Comparison of ENCODE assay signal across 16 mouse cellular contexts in genomic region chr10:10343930-10344329, GRCm38 (mm10).
"Had no signal": no experiment of that assay in that cellular context is flagged by ENCODE, and none has a peak within 500 bp of the region (broad histone marks: within the 10 kb centered on the region; RNA-seq: fewer than 3 reads in every experiment).

No protein-coding gene starts in this region.

- H3K27me3 ChIP-seq: liver, embryonic 15.5 days; megakaryocyte, embryonic 14.5 days; midbrain, embryonic 15.5 days; neural tube, embryonic 12.5 days; stomach, embryonic 15.5 days had no signal

- H3K4me1 ChIP-seq: limb, embryonic 10.5 days; liver, embryonic 15.5 days; midbrain, embryonic 15.5 days; neural tube, embryonic 12.5 days; stomach, embryonic 15.5 days had no signal

- H3K27ac ChIP-seq: left cerebral cortex, adult 2 months; limb, embryonic 10.5 days; liver, embryonic 15.5 days; midbrain, embryonic 15.5 days; neural tube, embryonic 12.5 days; stomach, embryonic 15.5 days had no signal

- H3K9ac ChIP-seq: liver, embryonic 15.5 days; midbrain, embryonic 15.5 days; neural tube, embryonic 12.5 days; stomach, embryonic 15.5 days had no signal

- ATAC-seq: intestine, embryonic 16.5 days; lung, postnatal 0 days; midbrain, embryonic 15.5 days had no signal

- H3K4me3 ChIP-seq: left cerebral cortex, adult 2 months; limb, embryonic 10.5 days; liver, embryonic 15.5 days; megakaryocyte, embryonic 14.5 days; midbrain, embryonic 15.5 days; neural tube, embryonic 12.5 days; stomach, embryonic 15.5 days had no signal

- H3K36me3 ChIP-seq: limb, embryonic 10.5 days; liver, embryonic 15.5 days; midbrain, embryonic 15.5 days; neural tube, embryonic 12.5 days; stomach, embryonic 15.5 days had no signal

- DNase-seq: lung, adult 2 months; lung, postnatal 36 days; right cerebral cortex, postnatal 14 days; thymus, adult 2 months; thymus, postnatal 25 days had no signal

- H3K9me3 ChIP-seq: limb, embryonic 10.5 days; liver, embryonic 15.5 days; midbrain, embryonic 15.5 days; stomach, embryonic 15.5 days had no signal

- H3K4me2 ChIP-seq: liver, embryonic 11.5 days; liver, embryonic 15.5 days; midbrain, embryonic 11.5 days; midbrain, embryonic 15.5 days; neural tube, embryonic 12.5 days; stomach, embryonic 15.5 days had no signal
